Mouse (Mus musculus): ENCODE measurements around the gene Birc2. TPM values are rescaled to one million over a fixed set of nuclear protein-coding genes. Genes with fewer than 3 reads are reported as not detected.

Gene Birc2
- polyA plus RNA-seq (2012; rRNA removed): 43.5 and 43.6 TPM in 2 replicates

GRCm38 (mm10) chr9:7836905-7837805 lies at the start of gene Birc2:
TSS of gene Birc2 (minus strand) at chr9:7837064.
- peaks cover 8% of the 10 kb centered on the region for H3K4me1 ChIP-seq (replicated peaks; ENCODE audit: control insufficient read depth, insufficient read depth, low read length)
- peak; percentile 97 for TF ChIP-seq POLR2A (IDR thresholded peaks at IDR 0.05; ENCODE audit: control insufficient read depth, extremely low read depth, insufficient read depth, low read length, poor library complexity)
- peak; percentile 52; the same call in 1 of the 2 replicates for TF ChIP-seq CTCF (IDR thresholded peaks at IDR 0.05; ENCODE audit: borderline replicate concordance, control insufficient read depth, extremely low read depth, insufficient read depth, low read length, poor library complexity)
- WGBS: under 1% methylated on average over 68 of the region's 68 CpGs
- peak within 1 kb of the TSS; percentile 94 for H3K27ac ChIP-seq (ENCODE audit: control insufficient read depth, insufficient read depth, low read length)
- peak within 1 kb of the TSS; percentile 69 for H3K4me3 ChIP-seq (ENCODE audit: control insufficient read depth, insufficient read depth, low read length)
- no peaks in the 10 kb centered on the region for H3K27me3 ChIP-seq (ENCODE audit: control insufficient read depth, insufficient read depth, low read length)
- peak; percentile 94 for DNase-seq
- peaks cover 8% of the 10 kb centered on the region for H3K36me3 ChIP-seq (ENCODE audit: control insufficient read depth, insufficient read depth, low read length)

- H3K27me3 ChIP-seq (ENCODE audit: control insufficient read depth, insufficient read depth, low read length): no peaks in the 10 kb centered on the region
- TF ChIP-seq POLR2A (IDR thresholded peaks at IDR 0.05; ENCODE audit: control insufficient read depth, extremely low read depth, insufficient read depth, low read length, poor library complexity) (no peak), CTCF (IDR thresholded peaks at IDR 0.05; ENCODE audit: borderline replicate concordance, control insufficient read depth, extremely low read depth, insufficient read depth, low read length, poor library complexity) (no peak)
- 97% methylated on average over 3 of the region's 3 CpGs for WGBS
- H3K36me3 ChIP-seq (ENCODE audit: control insufficient read depth, insufficient read depth, low read length): no peaks in the 10 kb centered on the region
- no peak overlapping the region for H3K27ac ChIP-seq (ENCODE audit: control insufficient read depth, insufficient read depth, low read length)
- no peaks in the 10 kb centered on the region for H3K4me1 ChIP-seq (replicated peaks; ENCODE audit: control insufficient read depth, insufficient read depth, low read length)
- DNase-seq: no peak
- H3K4me3 ChIP-seq (ENCODE audit: control insufficient read depth, insufficient read depth, low read length): no peak overlapping the region
Measured at GRCm38 (mm10) chr9:7884346-7884745, 47.5 kb upstream of the Birc2 start.

- WGBS: 100% methylated on average over 1 of the region's 1 CpGs
- H3K36me3 ChIP-seq (ENCODE audit: control insufficient read depth, insufficient read depth, low read length): no peaks in the 10 kb centered on the region
- no peak overlapping the region for H3K27ac ChIP-seq (ENCODE audit: control insufficient read depth, insufficient read depth, low read length)
- DNase-seq: no peak
- no peaks in the 10 kb centered on the region for H3K4me1 ChIP-seq (replicated peaks; ENCODE audit: control insufficient read depth, insufficient read depth, low read length)
- no peaks in the 10 kb centered on the region for H3K27me3 ChIP-seq (ENCODE audit: control insufficient read depth, insufficient read depth, low read length)
- H3K4me3 ChIP-seq (ENCODE audit: control insufficient read depth, insufficient read depth, low read length): no peak overlapping the region
- no peak for TF ChIP-seq POLR2A (IDR thresholded peaks at IDR 0.05; ENCODE audit: control insufficient read depth, extremely low read depth, insufficient read depth, low read length, poor library complexity)
- no peak for TF ChIP-seq CTCF (IDR thresholded peaks at IDR 0.05; ENCODE audit: borderline replicate concordance, control insufficient read depth, extremely low read depth, insufficient read depth, low read length, poor library complexity)
Measured at GRCm38 (mm10) chr9:7882304-7882865, 45.5 kb upstream of the Birc2 start.

- no peaks in the 10 kb centered on the region for H3K27me3 ChIP-seq (ENCODE audit: control insufficient read depth, insufficient read depth, low read length)
- TF ChIP-seq CTCF (IDR thresholded peaks at IDR 0.05; ENCODE audit: borderline replicate concordance, control insufficient read depth, extremely low read depth, insufficient read depth, low read length, poor library complexity): no peak
- no peak for TF ChIP-seq POLR2A (IDR thresholded peaks at IDR 0.05; ENCODE audit: control insufficient read depth, extremely low read depth, insufficient read depth, low read length, poor library complexity)
- H3K36me3 ChIP-seq (ENCODE audit: control insufficient read depth, insufficient read depth, low read length): no peaks in the 10 kb centered on the region
- no peak overlapping the region for H3K4me3 ChIP-seq (ENCODE audit: control insufficient read depth, insufficient read depth, low read length)
- 85% methylated on average over 8 of the region's 8 CpGs for WGBS
- DNase-seq: peak; percentile 8
- H3K27ac ChIP-seq (ENCODE audit: control insufficient read depth, insufficient read depth, low read length): peak overlapping the region; percentile 68
- peaks cover 12% of the 10 kb centered on the region for H3K4me1 ChIP-seq (replicated peaks; ENCODE audit: control insufficient read depth, insufficient read depth, low read length)
Measured at GRCm38 (mm10) chr9:7873511-7874211, 36.8 kb upstream of the Birc2 start.

- H3K4me3 ChIP-seq (ENCODE audit: control insufficient read depth, insufficient read depth, low read length): peak within 1 kb of the TSS; percentile 66
- H3K36me3 ChIP-seq (ENCODE audit: control insufficient read depth, insufficient read depth, low read length): no peaks in the 10 kb centered on the region; the same call in 1 of the 2 replicates
- no peaks in the 10 kb centered on the region for H3K27me3 ChIP-seq (ENCODE audit: control insufficient read depth, insufficient read depth, low read length)
- H3K4me1 ChIP-seq (replicated peaks; ENCODE audit: control insufficient read depth, insufficient read depth, low read length): peaks cover 13% of the 10 kb centered on the region
- H3K27ac ChIP-seq (ENCODE audit: control insufficient read depth, insufficient read depth, low read length): peak within 1 kb of the TSS; percentile 68
- no peak for TF ChIP-seq CTCF (IDR thresholded peaks at IDR 0.05; ENCODE audit: borderline replicate concordance, control insufficient read depth, extremely low read depth, insufficient read depth, low read length, poor library complexity)
- peak; percentile 48; the same call in 1 of the 2 replicates for TF ChIP-seq POLR2A (IDR thresholded peaks at IDR 0.05; ENCODE audit: control insufficient read depth, extremely low read depth, insufficient read depth, low read length, poor library complexity)
- DNase-seq: peak; percentile 80
- WGBS: under 1% methylated on average over 26 of the region's 26 CpGs
Measured at GRCm38 (mm10) chr9:7872775-7873439, 36.0 kb upstream of the Birc2 start, which contains the start of gene Birc3. TSS of gene Birc3 (minus strand) at chr9:7873186.
